Mouse (Mus musculus) G1E (cell line): ENCODE data around the gene Erc1.

Experiments
- CTCF ChIP-seq: IDR thresholded peaks from 2 replicates; pipeline ENCODE4 v1.5.1; 2012; ENCODE audit warnings: low read depth, low read length, inconsistent platforms, mixed read lengths
- GATA1 ChIP-seq: IDR thresholded peaks from 2 replicates; pipeline ENCODE4 v1.6.1; 2012; ENCODE audit warnings: borderline replicate concordance, low read length, inconsistent platforms, mixed read lengths
- GATA2 ChIP-seq: IDR thresholded peaks from 2 replicates; pipeline ENCODE4 v1.6.1; 2012; ENCODE audit warnings: low read depth, low read length, inconsistent platforms, borderline replicate concordance
- POLR2AphosphoS5 ChIP-seq: IDR thresholded peaks from 2 replicates; pipeline ENCODE4 v1.6.1; 2012; ENCODE audit warnings: low read depth, low read length, inconsistent platforms; ENCODE audit not compliant: insufficient replicate concordance
- TAL1 ChIP-seq: conservative IDR thresholded peaks from 2 replicates; pipeline ENCODE4 v1.6.1; 2012; ENCODE audit warnings: low read depth, low read length, inconsistent platforms, mixed read lengths

DNA sequence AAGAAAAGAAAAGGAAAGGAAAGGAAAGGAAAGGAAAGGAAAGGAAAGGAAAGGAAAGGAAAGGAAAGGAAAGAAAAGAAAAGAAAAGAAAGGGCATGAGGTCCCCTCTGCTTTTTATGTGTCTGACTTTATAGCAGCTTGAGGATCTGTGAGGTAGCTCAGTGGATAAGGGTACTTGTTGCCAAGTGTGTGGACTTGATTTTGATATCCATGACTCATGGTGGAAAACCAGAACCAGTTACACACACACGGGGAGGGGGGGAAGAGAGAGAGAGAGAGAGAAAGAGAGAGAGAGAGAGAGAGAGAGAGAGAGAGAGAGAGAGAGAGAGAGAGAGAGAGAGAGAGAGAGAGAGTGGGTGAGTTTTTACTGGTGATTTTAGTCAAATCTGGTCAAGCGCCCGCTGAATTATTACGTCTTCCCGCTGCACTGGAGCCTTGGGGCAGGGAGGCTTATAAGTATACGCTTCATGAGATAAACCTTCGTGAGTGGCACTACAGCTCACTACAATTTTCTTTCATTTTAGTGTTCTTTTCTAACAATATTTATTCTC lies 204.7 kb downstream of the Erc1 start:
- TF ChIP-seq CTCF (no peak), GATA1 (no peak), TAL1 (no peak), POLR2AphosphoS5 (no peak), GATA2 (no peak)
